Mouse (Mus musculus) gastrocnemius, postnatal 36 days (tissue): ENCODE measurements around the gene Clec1a. TPM values are rescaled to one million over a fixed set of nuclear protein-coding genes. Genes with fewer than 3 reads are reported as not detected.
"Not testable (repeated sequence)": the region's sequence is repeated elsewhere in the genome, so short reads cannot be mapped to it uniquely, and the experiment has no call there.

Experiments
- DNase-seq, 2 experiments: peaks; one replicate each; pipeline ENCODE4 v3.0.0; 2022
- intact Hi-C: fragments of 180-260 bp; cut with DNase I; formaldehyde crosslinking; loops from one replicate; pipeline ENCODE4 v1.15.1; 2025
- long read RNA-seq, 2 experiments: library from polyadenylated mRNA; stranded (forward); transcript quantifications; one replicate each; pipeline ENCODE4 v2.0.0; 2021
- total RNA-seq, 2 experiments: library from RNA; stranded (reverse); gene quantifications; 2 replicates each; pipeline ENCODE4 v1.2.3; 2021

Gene Clec1a
- 1 to 10 TPM; 2.2 to 2.6 TPM for total RNA-seq
- long read RNA-seq, experiment 1, full-length matches to known transcripts, result 1 of 1 reads
- long read RNA-seq, experiment 1, partial matches to known transcripts, result 0 of 1 reads
- long read RNA-seq, experiment 1, other reads (novel, unspliced or antisense), result 0 of 1 reads
- long read RNA-seq, experiment 2, partial matches to known transcripts, result 0 of 4 reads
- long read RNA-seq, experiment 2, other reads (novel, unspliced or antisense), result 4 of 4 reads

DNA sequence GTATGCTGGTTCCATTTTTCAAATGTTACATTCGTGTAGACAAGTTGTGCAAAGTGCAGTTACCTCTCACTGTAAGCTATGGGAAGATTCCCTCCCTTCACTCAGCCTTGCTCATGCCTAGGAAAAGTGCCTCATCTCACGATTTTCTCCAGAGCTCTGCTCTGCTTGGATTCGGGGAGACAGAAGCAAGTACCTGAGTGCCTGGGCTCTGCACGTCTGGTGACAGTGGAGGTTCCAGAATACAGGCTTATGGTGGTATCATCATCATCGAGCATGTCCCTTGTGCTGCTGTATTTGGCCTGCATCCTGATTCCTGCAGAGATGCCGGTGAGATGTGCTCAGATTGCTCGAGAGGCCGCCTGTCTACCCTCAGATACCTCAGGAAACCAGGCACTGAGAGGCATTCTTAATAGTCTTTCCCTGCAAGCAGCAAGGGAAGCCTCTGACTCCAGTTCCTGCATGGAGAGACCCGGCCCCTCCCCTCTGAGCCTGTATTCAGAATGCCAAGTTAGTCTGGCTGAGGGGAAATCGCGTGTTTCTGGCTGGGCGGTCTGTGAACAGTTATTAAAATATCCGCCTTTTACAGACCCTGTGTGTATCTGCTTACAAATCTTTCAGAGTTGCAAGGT, at the start of gene Clec1a:
Clec1a (minus strand) TSS at position 590 of the 629 bp plus-strand sequence.
- intact Hi-C loops, result no loop called here
- peak; percentile 21 to 29 for DNase-seq

DNA sequence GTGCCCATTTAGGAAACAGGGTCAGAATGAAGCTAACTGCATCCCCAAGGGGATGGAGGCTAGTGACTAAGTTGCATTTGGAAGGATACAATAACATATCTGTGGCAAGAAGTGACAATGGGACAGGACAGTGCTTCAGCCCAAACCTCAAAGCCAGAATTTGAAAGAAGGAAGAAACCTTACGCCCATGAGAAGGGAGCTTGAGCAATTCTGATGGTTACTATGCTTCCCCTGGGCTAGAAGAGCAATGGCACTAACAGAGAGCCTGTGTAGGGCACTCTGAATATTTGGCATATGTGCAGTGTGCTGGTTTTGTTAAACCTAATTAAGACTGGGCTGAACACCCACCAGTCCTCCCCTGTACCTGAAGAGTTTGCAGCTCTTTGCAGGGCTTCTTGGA, 47.7 kb upstream of the Clec1a start:
- DNase-seq, intact Hi-C loops: not testable (repeated sequence)

DNA sequence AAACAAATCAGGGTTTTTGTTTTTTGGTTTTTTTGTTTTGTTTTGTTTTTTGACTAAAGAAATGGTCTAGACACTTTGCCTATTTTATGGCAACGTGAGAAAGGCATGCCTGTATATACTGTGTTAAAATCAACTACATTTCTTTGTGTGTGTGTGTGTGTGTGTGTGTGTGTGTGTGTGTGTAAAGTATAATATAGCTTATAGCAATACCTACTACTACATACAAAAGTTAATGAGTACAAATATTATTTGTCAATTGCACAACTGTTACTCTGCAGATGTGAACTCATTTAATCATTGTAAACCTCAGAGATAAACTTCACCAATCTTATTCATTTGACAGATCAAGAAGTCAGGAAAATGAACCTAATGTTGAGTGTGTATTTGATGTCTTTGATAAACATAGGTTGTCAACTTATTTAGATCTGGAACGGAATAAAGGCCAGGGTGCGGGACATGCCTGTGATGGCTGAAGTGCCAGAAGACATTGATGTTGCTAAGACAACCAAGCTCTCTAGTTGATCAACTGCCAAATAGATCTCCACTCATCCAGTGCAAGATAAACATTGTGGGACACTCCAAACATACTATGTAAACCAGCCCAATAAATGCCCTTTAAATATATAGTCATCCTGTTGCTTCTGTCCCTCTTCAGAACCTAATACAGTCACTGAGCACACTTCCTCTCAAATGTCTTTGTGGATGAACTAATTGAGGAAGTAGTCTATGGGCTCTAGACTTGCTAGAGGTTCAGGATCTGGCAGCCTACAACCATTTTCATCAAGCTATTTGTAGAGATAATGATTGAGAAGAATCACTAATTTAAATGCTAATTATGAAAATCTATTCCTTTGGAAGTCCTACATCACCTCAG, 45.8 kb upstream of the Clec1a start:
- intact Hi-C loops, result no loop called here
- DNase-seq, result no peak

DNA sequence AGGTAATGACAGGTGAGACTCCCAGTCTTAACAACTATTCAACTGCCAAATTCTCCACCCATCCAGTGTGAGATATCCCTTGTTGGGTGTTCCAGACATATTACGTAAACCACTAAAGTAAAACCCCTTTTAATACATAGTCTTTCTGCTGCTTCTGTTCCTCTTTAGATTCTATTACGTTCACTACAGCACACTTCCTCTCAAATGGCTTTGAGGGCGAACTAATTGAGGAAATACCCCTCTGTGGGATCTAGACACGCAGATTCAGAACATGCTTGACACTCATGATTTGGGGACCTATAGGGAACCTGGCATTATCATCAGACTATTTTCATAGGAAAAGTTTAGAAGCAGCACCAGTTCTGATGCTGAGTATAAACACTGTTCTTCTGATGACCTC, 43.1 kb upstream of the Clec1a start:
- intact Hi-C loops, result no loop called here
- DNase-seq, result no peak

DNA sequence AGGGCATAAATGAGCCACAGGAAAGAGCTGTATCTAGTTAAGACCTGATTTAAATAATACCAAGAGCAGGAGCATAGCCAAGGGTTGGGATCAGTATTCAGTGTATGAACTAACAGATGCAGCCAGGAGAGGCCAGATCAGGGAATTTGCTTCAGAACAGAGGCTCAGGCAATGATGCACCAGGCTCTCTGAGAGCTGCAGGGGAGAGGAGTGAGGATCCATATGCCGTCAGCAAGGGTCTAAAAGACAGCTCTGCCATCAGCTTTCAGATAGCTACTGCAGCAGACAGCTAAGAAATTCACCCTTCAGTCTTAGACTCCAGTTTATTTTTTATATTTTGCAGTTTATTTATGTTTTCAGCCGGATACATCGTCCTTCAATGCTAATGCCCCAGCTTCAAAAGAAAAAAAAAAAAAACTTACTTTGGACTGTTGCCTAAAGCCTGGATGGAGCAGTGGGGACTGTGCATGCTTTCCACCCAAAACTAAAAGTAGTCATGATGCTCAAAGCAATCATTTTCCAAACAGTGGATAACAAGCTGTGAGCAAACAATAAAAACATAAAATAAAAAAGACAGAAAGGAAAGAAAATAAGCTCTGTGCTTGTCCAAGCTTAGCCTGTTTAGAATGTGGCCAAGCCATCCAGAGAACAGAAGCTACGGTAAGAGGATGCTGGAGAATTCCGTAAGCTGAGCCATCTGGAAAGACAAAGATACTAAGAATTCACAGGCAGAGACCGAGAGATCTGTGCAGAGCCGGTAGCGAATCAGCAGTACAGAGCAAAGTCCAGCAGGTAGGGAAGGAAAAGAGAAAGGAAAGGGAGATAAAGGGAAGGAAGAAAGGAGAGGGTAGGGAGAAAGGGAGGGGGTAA, 28.5 kb upstream of the Clec1a start:
- intact Hi-C loops, result no loop called here
- DNase-seq, result no peak

DNA sequence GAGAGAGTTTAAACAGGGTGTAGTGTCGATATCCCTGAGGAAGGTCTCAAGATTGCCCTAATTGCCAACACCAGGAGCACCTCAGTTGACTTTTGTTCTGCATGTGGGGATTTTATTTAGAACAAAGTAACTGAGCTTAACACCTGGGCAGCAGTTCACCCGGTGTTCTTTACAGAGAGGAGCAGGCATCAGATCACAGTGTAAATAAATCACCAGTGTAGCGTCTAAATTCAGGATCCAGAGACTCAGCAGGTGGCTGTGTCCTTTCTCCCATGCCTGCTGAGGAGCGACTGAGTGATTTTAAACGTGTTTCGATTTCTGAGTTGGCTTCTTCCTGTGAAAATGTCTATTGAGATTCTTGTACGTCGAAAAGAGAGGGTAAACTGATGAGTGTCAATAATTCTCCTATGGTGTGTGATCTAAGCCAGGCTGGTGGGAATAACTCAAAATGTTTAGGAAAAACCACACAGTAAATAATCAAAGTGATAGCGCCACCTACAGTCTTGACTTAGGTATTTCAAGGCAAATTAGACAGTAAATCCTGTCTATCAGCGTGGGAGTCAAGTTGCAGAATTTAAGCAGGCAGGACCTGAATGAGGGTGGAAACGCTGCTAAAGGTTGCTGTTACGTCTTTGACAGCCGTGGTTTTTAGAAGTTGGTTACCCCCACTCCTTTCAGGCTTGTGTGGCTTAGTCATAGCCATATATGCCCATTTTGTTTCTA, 24.8 kb upstream of the Clec1a start:
- intact Hi-C loops, result loop anchor here (5.0 kb wide), 2 partner anchors 69 to 84 kb away; partner anchors contain the start of gene Clec9a
- DNase-seq, result no peak

DNA sequence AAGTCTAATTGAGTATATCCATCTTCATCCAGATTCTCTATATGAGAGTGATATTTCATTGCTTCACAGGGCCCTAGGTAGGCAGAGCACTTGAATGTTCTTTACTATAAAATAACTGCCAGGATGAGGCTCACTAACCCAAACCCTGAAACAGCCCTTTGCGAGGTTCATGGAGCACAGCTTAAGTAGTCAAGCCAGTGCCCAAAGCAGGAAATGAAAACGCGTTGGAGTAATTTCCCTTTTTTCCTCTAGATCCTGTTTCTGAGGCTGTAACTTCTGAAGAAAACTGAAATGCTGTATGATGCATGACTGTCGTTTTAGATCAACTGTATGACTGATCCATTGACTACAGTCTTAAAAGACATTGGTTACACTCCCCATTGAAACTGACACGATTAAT, 20.8 kb upstream of the Clec1a start:
- intact Hi-C loops, result no loop called here
- DNase-seq, result no peak

DNA sequence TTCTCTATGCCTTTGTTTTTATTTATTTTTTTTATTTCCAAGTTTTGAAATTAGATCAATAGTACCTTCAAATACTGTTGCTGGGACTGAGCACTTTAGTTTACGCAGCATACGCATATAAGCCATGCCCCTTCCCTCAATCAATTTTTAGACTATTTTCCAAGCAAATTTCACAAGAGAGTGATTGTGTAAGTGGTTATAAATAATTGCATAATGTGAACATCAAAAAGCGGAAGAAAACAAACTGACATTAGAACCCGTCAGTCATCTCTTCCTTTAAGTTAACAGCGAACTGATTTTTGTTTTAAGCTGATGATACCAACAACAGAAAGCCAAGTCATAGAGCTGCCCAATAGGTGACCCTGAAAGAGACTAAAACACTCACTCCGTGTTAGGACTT, 19.6 kb upstream of the Clec1a start:
- intact Hi-C loops, result no loop called here
- no peak for DNase-seq

DNA sequence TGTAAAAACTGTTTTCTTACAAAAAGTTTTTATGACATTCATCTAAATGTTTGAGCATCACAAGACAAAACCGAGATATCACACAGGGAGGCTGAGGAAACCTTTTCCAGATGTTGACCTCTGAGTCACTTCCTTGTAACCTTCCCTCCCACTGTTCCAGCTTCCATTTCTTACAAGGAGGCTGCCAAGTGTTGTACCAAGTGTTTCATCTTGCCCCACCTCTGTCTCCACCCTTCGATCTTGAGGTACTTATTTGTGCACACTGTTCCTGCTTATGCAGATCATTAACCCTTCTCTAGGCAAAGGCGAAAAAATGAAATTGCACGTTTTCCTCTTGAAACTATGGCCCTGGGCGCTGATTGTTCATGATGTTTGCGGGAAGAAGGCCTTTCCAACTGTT, 2.1 kb downstream of the Clec1a start:
- DNase-seq, result no peak
- intact Hi-C loops, result no loop called here

DNA sequence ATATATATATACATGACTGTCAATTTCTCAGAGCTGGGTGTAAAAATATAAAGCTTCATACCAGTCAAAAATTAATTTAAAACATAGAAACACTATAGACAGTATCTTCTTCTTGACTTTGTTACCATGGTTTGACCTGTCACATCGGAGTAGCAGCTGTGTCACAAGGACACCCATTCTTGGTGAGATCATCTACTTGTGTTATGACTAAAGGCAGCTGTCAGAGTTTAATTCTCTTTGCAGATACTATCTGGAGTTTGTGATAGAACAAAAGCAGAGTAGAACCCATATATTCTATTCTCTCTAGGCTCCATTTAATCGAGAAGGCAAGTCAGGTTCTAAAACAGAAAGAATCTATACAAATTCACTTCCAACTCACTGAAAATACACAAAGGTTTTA, 13.8 kb downstream of the Clec1a start:
- DNase-seq, result no peak
- intact Hi-C loops, result no loop called here

DNA sequence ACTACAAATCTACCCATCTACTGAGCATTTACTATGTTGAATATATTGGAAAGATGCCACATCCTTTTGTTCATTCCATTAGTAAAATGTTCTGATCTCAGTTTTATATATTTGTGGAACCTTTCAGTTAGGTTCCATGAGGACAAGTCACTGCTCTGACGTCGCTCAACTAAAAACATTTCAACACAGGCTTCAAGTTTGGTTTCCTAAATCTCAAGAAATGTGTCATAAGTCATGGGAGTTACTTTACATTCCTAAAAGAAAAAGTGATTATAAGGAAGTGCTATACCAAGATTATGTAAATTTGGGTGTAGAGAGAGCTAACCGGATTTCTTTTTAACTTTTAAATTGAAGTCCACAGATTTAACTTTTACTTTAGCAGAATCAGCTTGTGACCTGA, 15.8 kb downstream of the Clec1a start:
- intact Hi-C loops, result no loop called here
- DNase-seq, result no peak

DNA sequence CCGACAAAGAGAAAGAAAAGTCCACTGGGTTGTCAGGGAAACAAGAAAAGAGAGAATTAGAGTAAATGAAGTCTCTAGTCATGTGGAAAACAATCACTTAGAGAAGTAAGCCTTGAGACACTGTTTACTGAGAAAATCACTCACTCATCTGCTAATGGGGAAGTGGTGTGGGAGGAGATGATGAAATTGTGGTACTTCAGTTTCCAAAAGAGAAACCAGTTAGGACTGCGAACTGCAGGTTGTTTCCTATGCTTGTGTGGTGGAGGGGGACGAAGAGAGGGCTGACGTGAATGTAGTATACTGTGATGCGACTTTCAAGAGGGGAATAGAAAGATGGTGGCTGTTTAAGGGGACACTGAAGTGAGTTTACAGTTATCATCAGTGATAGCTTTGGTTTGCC, 17.6 kb downstream of the Clec1a start:
- no peak for DNase-seq
- intact Hi-C loops, result no loop called here

DNA sequence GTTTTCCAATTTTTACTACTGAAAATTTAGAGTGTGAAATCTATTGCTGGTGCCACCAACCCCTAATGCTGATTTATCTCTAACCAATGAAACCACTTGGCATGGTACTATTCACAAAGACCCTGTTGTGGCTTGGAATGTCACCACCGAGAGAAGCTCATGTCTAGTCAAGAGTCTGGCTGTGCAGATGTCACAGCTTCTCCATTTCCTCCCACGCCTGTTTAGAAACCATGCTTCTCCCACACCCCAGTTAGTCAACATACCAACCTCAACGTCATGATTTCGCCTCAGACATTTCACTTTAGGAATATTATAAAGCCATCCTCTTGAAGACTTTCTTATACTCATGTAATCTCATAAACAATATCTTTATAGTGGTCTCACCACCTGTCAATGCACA, 24.5 kb downstream of the Clec1a start:
- DNase-seq, result no peak
- intact Hi-C loops, result no loop called here

DNA sequence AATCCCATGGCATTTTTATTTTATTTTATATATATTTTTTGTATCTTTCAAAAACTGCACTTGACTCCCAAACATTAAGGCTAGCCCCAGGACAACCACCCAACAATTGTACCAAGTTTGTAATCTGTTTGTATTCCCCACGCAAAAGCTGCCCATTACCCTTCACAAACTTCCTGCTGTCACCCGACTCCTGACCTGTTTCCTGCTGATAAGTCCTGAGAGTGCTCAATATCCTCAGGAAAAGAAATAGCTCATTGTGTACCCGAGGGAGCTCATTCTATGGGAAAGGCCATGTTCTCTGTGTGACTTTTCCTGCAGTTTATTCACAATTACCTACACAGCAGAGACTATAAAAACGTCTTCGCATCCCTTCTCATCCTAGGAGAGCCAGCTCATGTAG, 26.0 kb downstream of the Clec1a start:
- DNase-seq, result no peak
- intact Hi-C loops, result no loop called here

DNA sequence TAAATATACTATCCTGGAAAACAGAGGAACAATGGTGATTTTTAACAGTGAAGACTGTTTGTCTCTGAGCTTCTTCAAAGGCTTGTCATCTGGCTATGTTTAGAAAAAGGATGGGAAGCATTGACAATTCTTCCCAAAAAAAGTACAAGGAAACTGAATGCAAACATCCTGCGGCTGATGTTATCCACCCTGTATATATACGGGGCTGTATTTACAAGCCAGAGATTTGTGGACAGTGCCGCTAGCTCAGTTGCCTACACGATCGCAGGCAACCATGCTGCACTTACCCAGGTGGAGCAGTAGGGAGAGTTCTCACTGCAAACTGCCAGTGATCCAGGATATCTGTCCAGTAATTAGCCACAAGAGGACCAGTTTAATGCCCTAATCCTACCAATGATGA, 26.6 kb downstream of the Clec1a start:
- intact Hi-C loops, result no loop called here
- no peak for DNase-seq

DNA sequence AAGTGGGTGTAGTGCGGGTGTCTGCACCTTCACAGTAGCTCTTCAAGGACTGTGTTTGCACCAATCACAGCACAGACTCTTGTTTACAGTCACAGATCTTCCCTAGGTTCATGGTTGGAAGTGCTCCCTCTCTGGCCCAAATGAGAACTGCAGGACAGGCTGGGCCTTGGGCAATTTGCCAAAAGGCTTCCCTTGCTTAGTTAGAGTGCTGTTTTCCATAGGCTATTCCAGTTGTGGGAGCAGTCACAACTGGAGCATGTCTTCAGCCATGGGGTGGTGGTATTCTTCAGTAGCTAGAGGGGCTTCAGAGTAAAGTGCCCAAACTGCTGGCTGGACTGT, 28.1 kb downstream of the Clec1a start:
- intact Hi-C loops, result no loop called here
- peak; percentile 58 to 83 for DNase-seq

DNA sequence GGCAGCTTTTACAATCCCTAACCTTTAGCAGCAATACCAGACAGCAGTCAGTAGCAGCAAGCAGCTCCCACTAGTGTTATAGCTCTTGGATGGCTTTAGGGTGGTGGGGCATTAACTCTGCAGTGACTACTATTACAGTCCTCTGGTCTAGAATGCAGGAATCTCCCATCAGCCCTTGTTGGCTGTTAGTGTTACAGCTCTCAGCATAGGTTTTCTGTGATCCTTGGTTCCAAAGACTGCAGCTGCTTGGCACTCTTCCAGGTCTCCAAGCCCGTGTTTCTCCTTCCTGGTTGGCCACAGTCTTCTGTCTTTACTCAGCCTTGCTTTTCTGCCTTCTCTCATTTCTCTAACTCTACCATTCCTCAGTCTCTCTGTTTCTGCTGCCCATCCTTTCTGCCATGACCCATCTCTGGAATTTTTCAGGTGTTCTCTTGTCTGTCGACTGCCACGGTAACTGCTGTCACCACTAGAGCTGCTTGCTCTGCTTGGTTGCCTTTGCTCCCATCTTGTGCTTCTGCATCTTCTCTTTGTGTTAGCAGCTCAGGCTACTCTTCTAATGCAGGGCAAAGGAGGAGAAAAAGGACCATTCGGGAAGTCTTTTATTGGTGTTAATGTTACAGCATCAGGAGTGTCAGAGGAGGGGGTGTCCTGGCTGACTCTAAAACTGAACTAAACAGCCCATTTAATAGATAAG, 28.6 kb downstream of the Clec1a start:
- intact Hi-C loops, result no loop called here
- DNase-seq, result peak in 1 of 2 experiments; percentile 10

DNA sequence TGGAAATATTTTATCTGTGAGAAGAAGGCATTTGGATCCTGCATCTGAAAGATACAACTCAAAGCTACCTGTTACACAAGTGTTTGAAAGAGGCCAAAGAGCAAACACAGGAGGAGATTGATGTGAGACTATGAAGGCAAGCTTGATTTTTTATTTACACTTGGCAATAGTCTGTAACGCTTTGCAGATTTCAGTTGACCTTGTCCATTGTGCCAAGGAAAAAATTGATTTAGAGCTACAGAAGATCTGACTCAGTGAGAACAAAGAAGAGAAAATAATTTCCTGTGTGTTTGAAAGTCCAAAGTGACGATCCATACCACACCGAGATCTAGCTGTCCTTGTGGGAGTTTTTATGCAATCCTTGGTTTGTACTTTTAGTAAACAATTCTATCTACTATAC, 29.5 kb downstream of the Clec1a start:
- no peak for DNase-seq
- intact Hi-C loops, result no loop called here

DNA sequence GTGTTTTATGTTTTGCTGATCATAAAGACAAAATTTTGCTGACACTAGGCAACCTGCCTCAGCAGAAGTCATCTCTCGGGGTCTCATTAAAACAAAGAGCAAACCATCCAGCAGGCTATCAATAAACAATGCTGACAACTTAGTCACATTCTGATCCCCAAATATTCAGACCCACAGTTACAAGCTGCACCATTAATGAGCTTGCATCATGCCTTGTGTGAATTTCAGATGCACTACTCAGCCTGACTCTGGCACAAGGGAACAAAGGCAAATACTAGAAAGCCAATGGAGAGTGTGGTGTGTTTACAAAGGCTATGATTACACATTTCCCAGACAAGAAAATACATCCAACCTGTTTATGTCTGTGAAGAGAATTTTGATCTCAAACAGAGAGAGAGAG, 37.6 kb downstream of the Clec1a start:
- no peak for DNase-seq
- intact Hi-C loops, result no loop called here
